Mouse (Mus musculus) midbrain, embryonic 15.5 days (tissue): ENCODE measurements around the gene Bbx. TPM values are rescaled to one million over a fixed set of nuclear protein-coding genes. Genes with fewer than 3 reads are reported as not detected.

Experiments
- ATAC-seq: fragments of 200-750 bp; cut with Nextera tagmentation; replicated peaks from 2 replicates; pipeline ENCODE4 v1.8.0; 2017; ENCODE audit warnings: moderate TSS enrichment
- H3K27ac ChIP-seq: fragments of 300-500 bp; sonication (generic); 2 replicates; pipeline ENCODE4 v1.5.1; 2015; ENCODE audit warnings: mild to moderate bottlenecking, inconsistent platforms
- H3K27me3 ChIP-seq: fragments of 300-500 bp; sonication (generic); replicated peaks from 2 replicates; pipeline ENCODE4 v1.6.1; 2015; ENCODE audit warnings: inconsistent platforms
- H3K36me3 ChIP-seq: fragments of 300-500 bp; sonication (generic); replicated peaks from 2 replicates; pipeline ENCODE4 v1.6.1; 2015; ENCODE audit warnings: inconsistent platforms
- H3K4me1 ChIP-seq: fragments of 300-500 bp; sonication (generic); 2 replicates; pipeline ENCODE4 v1.6.1; 2015; ENCODE audit warnings: inconsistent platforms
- H3K4me2 ChIP-seq: fragments of 300-500 bp; sonication (generic); 2 replicates; pipeline ENCODE4 v1.6.1; 2015; ENCODE audit warnings: inconsistent platforms, mild to moderate bottlenecking, moderate library complexity
- H3K4me3 ChIP-seq: fragments of 300-500 bp; sonication (generic); 2 replicates; pipeline ENCODE4 v1.5.1; 2015; ENCODE audit warnings: mild to moderate bottlenecking, inconsistent platforms
- H3K9ac ChIP-seq: fragments of 300-500 bp; sonication (generic); 2 replicates; pipeline ENCODE4 v1.6.1; 2015; ENCODE audit warnings: mild to moderate bottlenecking, inconsistent platforms
- H3K9me3 ChIP-seq: fragments of 300-500 bp; sonication (generic); 2 replicates; pipeline ENCODE4 v1.6.1; 2016; ENCODE audit warnings: inconsistent platforms
- WGBS: fragments of 180-500 bp; shearing (Covaris S2); methylation state at CpG from one replicate; pipeline ENCODE4 v1.1.7; 2015; ENCODE audit warnings: mixed read lengths; 5-methylcytosine and 5-hydroxymethylcytosine counted together
- polyA plus RNA-seq: library from polyadenylated mRNA; unstranded; fragments of >200 nt; fragmentation: Nextera tagmentation; extraction: Ambion mirVana; gene quantifications from 2 replicates; pipeline ENCODE4 v1.2.1, GENCODE M21; 2015

Gene Bbx
- polyA plus RNA-seq, 1 experiment from 2014 or later: 19.8 TPM

DNA sequence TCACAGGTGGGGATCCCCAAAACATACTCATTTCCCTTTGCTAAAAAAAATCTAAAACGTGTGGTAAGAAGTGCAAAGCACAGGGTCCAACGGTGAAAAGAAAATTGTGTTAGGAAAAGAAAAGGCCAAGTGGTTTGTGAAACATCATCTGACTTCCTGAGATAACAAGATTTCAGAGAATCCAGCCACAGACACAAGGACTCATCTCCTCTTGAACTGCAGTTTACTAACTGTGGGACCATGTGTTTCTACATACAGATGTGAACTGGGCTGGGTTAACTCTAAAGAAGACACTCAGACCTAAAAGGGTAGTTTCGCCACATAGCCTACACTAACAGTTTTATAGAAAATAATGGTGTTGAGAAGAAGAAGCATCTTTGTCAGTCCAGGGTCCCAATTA, 227.2 kb downstream of the Bbx start:
- no peaks in the 10 kb centered on the region for H3K27me3 ChIP-seq
- no peak overlapping the region for H3K9ac ChIP-seq
- H3K27ac ChIP-seq: no peak overlapping the region
- no peak overlapping the region for H3K4me2 ChIP-seq
- H3K4me3 ChIP-seq: no peak overlapping the region
- WGBS: 80% methylated on average over 3 of the region's 3 CpGs
- ATAC-seq: no peak
- no peaks in the 10 kb centered on the region for H3K9me3 ChIP-seq
- 0 out of 2 replicates have a peak, but pooled peaks cover 5% of the 10 kb centered on the region for H3K36me3 ChIP-seq
- no peaks in the 10 kb centered on the region for H3K4me1 ChIP-seq

DNA sequence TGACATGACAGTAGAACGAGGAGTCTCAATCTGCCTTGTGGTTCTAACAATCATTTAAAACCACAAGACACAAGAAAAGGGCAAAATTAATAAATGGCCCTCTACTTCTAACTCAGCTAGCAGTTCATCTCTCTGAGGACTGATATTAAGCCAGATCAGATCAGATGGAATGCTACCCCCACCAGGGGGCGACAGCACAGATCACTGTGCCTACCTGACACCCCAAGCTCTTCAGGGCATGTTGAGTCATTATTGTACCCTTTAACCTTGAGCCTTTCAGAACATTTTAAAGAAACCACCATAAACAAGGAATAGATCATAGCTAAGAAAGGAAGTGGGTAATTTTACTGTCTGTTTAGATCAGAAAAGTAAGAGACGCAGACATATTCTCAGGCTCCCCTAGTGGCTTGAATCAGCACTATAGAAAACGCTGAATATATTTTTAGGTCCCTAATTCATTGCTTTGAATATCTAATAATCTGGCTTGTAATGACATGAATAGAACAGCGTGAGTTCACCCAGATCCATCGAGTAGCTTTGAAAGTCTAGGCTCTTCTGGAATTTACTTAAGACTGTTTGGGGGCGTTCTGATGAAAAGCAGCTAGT, 230.5 kb downstream of the Bbx start:
- Histone ChIP-seq H3K27me3 (no peaks in the 10 kb centered on the region), H3K9ac (no peak overlapping the region), H3K9me3 (no peaks in the 10 kb centered on the region), H3K4me1 (no peaks in the 10 kb centered on the region), H3K4me2 (no peak overlapping the region), H3K27ac (no peak overlapping the region), H3K4me3 (no peak overlapping the region), H3K36me3 (0 out of 2 replicates have a peak, but pooled peaks cover 13% of the 10 kb centered on the region)
- ATAC-seq: no peak
- 82% methylated on average over 7 of the region's 7 CpGs for WGBS

- H3K9ac ChIP-seq: no peak overlapping the region
- H3K4me1 ChIP-seq: peaks cover 4% of the 10 kb centered on the region; the same call in 1 of the 2 replicates
- H3K4me2 ChIP-seq: no peak overlapping the region
- no peak for ATAC-seq
- H3K36me3 ChIP-seq: 0 out of 2 replicates have a peak, but pooled peaks cover 13% of the 10 kb centered on the region
- H3K9me3 ChIP-seq: no peaks in the 10 kb centered on the region
- no peaks in the 10 kb centered on the region for H3K27me3 ChIP-seq
- 92% methylated on average over 15 of the region's 15 CpGs for WGBS
- no peak overlapping the region for H3K4me3 ChIP-seq
- no peak overlapping the region for H3K27ac ChIP-seq
Observed at GRCm38 (mm10) chr16:50200214-50200613, 232.0 kb downstream of the Bbx start.

DNA sequence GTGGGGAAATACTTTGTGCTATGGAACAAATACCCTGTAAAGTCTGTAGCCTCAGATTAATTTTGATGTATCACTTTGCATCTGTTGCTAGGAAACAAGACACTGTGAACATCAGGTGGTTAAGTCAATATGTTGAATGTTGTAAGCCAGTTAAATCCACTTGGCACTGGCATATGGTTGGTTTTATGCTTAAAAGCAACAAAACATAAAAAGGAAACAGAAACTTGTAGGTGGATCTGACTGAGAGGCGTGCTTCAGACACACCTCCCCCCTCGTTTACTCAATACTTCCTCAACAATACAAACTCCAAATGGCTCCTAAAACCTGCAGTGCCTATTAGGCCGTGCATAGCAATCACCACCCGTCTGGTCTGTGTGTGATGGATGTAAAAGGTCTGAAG, 236.1 kb downstream of the Bbx start:
- ATAC-seq: peak; percentile 65; the same call in 1 of the 2 replicates
- 52% methylated on average over 4 of the region's 4 CpGs for WGBS
- no peak overlapping the region for H3K4me3 ChIP-seq
- peaks cover 4% of the 10 kb centered on the region; the same call in 1 of the 2 replicates for H3K4me1 ChIP-seq
- 0 out of 2 replicates have a peak, but pooled peaks cover 13% of the 10 kb centered on the region for H3K36me3 ChIP-seq
- no peak overlapping the region for H3K9ac ChIP-seq
- no peak overlapping the region for H3K4me2 ChIP-seq
- no peak overlapping the region for H3K27ac ChIP-seq
- H3K27me3 ChIP-seq: no peaks in the 10 kb centered on the region
- H3K9me3 ChIP-seq: no peaks in the 10 kb centered on the region

GRCm38 (mm10) chr16:50192626-50193025, 239.6 kb downstream of the Bbx start:
- 88% methylated on average over 1 of the region's 1 CpGs for WGBS
- H3K9ac ChIP-seq: no peak overlapping the region
- H3K36me3 ChIP-seq: no peaks in the 10 kb centered on the region
- H3K4me2 ChIP-seq: no peak overlapping the region
- no peaks in the 10 kb centered on the region for H3K9me3 ChIP-seq
- no peak overlapping the region for H3K4me3 ChIP-seq
- H3K27me3 ChIP-seq: no peaks in the 10 kb centered on the region
- peaks cover 4% of the 10 kb centered on the region; the same call in 1 of the 2 replicates for H3K4me1 ChIP-seq
- no peak overlapping the region for H3K27ac ChIP-seq
- no peak for ATAC-seq

DNA sequence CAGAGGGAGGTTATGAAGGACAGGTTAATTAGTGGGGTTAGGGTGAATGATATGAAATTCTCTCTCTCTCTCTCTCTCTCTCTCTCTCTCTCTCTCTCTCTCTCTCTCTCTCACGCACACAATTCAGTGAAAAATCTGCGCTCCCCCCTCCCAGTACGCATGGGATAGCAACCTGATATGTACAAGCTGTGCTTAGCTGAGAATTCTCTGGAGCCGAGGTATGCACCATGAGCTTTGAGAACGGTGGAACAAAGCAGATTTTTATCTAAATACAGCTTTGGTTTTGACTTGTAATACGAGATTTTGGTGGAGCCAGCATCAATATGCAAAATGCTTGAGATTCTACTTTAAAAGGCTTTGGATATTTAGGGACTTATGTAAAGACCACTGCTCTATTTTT, 243.1 kb downstream of the Bbx start:
- no peak for ATAC-seq
- Histone ChIP-seq H3K4me3 (no peak overlapping the region), H3K9ac (no peak overlapping the region), H3K36me3 (no peaks in the 10 kb centered on the region), H3K4me1 (peaks cover 6% of the 10 kb centered on the region; the same call in 1 of the 2 replicates), H3K9me3 (no peaks in the 10 kb centered on the region), H3K27ac (no peak overlapping the region), H3K4me2 (no peak overlapping the region), H3K27me3 (no peaks in the 10 kb centered on the region)
- WGBS: 60% methylated on average over 6 of the region's 6 CpGs

GRCm38 (mm10) chr16:50186604-50187003, 245.6 kb downstream of the Bbx start:
- Histone ChIP-seq H3K9me3 (no peaks in the 10 kb centered on the region), H3K27me3 (no peaks in the 10 kb centered on the region)

DNA sequence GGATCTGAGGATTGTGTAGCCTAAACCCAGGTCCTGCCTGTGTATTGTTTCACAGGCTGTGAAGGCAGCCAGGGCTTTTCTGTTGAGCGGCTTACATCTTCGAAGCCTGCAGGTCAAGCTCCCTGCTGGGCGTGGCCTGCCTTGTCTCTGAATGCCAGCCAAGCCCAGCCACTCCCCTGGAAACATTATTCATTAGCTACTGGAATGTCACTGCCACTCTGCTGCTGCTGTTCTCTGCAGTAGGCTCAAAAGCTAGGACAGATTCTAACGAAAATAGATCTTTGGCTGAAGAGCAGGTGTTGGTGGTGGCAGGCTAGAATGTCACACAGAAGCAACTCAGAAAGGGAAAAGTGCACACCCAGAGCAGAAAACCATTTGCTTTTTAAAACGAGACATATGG, 247.1 kb downstream of the Bbx start:
- H3K36me3 ChIP-seq: no peaks in the 10 kb centered on the region
- H3K9me3 ChIP-seq: no peaks in the 10 kb centered on the region
- H3K9ac ChIP-seq: no peak overlapping the region
- ATAC-seq: no peak; the same call in 1 of the 2 replicates
- peaks cover 6% of the 10 kb centered on the region; the same call in 1 of the 2 replicates for H3K4me1 ChIP-seq
- H3K27me3 ChIP-seq: no peaks in the 10 kb centered on the region
- no peak overlapping the region for H3K27ac ChIP-seq
- H3K4me3 ChIP-seq: no peak overlapping the region
- 11% methylated on average over 5 of the region's 5 CpGs for WGBS
- no peak overlapping the region for H3K4me2 ChIP-seq

More at GRCm38 (mm10) chr16:50186604-50187003, 245.6 kb downstream of the Bbx start:
- no peak overlapping the region for H3K9ac ChIP-seq
- no peak for ATAC-seq
- H3K27ac ChIP-seq: no peak overlapping the region
- H3K4me2 ChIP-seq: no peak overlapping the region
- peaks cover 6% of the 10 kb centered on the region; the same call in 1 of the 2 replicates for H3K4me1 ChIP-seq
- 84% methylated on average over 6 of the region's 6 CpGs for WGBS
- no peaks in the 10 kb centered on the region for H3K36me3 ChIP-seq
- no peak overlapping the region for H3K4me3 ChIP-seq

GRCm38 (mm10) chr16:50182988-50183387, 249.2 kb downstream of the Bbx start:
- WGBS: 74% methylated on average over 8 of the region's 8 CpGs
- H3K4me2 ChIP-seq: no peak overlapping the region
- H3K4me1 ChIP-seq: peaks cover 6% of the 10 kb centered on the region; the same call in 1 of the 2 replicates
- H3K36me3 ChIP-seq: no peaks in the 10 kb centered on the region
- H3K27ac ChIP-seq: no peak overlapping the region
- no peak overlapping the region for H3K9ac ChIP-seq
- no peak for ATAC-seq
- no peak overlapping the region for H3K4me3 ChIP-seq
- no peaks in the 10 kb centered on the region for H3K27me3 ChIP-seq
- no peaks in the 10 kb centered on the region for H3K9me3 ChIP-seq

GRCm38 (mm10) chr16:50182561-50182960, 249.6 kb downstream of the Bbx start:
- no peak overlapping the region for H3K4me2 ChIP-seq
- H3K36me3 ChIP-seq: no peaks in the 10 kb centered on the region
- WGBS: 88% methylated on average over 10 of the region's 10 CpGs
- no peak overlapping the region for H3K27ac ChIP-seq
- no peaks in the 10 kb centered on the region for H3K27me3 ChIP-seq
- no peak overlapping the region for H3K9ac ChIP-seq
- H3K4me3 ChIP-seq: no peak overlapping the region
- ATAC-seq: no peak
- no peaks in the 10 kb centered on the region for H3K9me3 ChIP-seq
- H3K4me1 ChIP-seq: peaks cover 6% of the 10 kb centered on the region; the same call in 1 of the 2 replicates

DNA sequence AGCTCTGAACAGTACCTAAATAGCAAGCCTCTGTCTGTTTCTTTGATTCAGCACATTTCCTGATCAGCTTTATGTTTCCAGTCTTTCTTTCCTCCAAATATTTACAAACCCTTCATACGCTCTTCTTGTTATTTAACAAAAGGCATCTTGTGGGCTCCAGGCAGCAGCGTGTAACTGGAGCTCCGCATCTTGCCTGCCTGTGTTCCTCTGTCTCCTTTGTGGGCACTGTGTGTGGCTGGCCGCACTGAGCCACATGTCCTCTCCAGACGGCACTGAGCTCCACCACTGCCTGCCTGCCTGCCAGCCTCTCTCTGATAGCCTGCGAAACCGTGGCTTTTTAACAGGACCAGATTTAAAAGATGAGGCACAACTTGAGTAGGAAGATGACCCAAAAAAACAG, 259.4 kb downstream of the Bbx start:
- 47% methylated on average over 7 of the region's 7 CpGs for WGBS
- Histone ChIP-seq H3K4me2 (no peak overlapping the region), H3K4me1 (no peaks in the 10 kb centered on the region), H3K9me3 (no peaks in the 10 kb centered on the region), H3K9ac (no peak overlapping the region), H3K27ac (no peak overlapping the region), H3K27me3 (no peaks in the 10 kb centered on the region), H3K36me3 (no peaks in the 10 kb centered on the region), H3K4me3 (no peak overlapping the region)
- no peak for ATAC-seq

- 95% methylated on average over 5 of the region's 5 CpGs for WGBS
Observed at GRCm38 (mm10) chr16:50170812-50171211, 261.4 kb downstream of the Bbx start.

DNA sequence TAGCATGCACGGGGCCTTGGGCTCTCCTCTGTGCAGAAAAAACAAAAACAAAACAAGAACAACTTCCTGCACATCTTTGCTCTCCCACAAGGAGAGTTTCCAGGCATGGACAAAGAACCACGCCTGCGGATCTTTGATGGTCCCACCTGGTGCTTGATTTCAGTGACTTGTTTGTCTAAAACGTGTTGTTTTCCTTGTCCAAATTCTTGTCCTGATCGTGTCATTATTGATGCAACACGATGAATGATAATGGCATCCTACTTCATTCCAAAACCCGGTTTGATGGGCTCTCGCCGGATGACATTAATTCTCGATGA, 264.2 kb downstream of the Bbx start:
- H3K4me3 ChIP-seq: no peak overlapping the region
- 85% methylated on average over 10 of the region's 10 CpGs for WGBS
- H3K36me3 ChIP-seq: no peaks in the 10 kb centered on the region
- ATAC-seq: no peak
- H3K9me3 ChIP-seq: no peaks in the 10 kb centered on the region
- H3K9ac ChIP-seq: no peak overlapping the region
- no peak overlapping the region for H3K4me2 ChIP-seq
- no peaks in the 10 kb centered on the region for H3K27me3 ChIP-seq
- H3K4me1 ChIP-seq: no peaks in the 10 kb centered on the region; the same call in 1 of the 2 replicates
- no peak overlapping the region for H3K27ac ChIP-seq

More at GRCm38 (mm10) chr16:50170812-50171211, 261.4 kb downstream of the Bbx start:
- ATAC-seq: no peak
- Histone ChIP-seq H3K36me3 (no peaks in the 10 kb centered on the region), H3K4me2 (no peak overlapping the region), H3K9me3 (no peaks in the 10 kb centered on the region), H3K4me1 (no peaks in the 10 kb centered on the region; the same call in 1 of the 2 replicates), H3K4me3 (no peak overlapping the region), H3K27me3 (no peaks in the 10 kb centered on the region), H3K9ac (no peak overlapping the region), H3K27ac (no peak overlapping the region)
